Mouse (Mus musculus): ENCODE results near the gene Plxnd1.
A peak's percentile ranks its signal among the peaks of the same experiment; 100 is the strongest.

Gene Plxnd1

DNA sequence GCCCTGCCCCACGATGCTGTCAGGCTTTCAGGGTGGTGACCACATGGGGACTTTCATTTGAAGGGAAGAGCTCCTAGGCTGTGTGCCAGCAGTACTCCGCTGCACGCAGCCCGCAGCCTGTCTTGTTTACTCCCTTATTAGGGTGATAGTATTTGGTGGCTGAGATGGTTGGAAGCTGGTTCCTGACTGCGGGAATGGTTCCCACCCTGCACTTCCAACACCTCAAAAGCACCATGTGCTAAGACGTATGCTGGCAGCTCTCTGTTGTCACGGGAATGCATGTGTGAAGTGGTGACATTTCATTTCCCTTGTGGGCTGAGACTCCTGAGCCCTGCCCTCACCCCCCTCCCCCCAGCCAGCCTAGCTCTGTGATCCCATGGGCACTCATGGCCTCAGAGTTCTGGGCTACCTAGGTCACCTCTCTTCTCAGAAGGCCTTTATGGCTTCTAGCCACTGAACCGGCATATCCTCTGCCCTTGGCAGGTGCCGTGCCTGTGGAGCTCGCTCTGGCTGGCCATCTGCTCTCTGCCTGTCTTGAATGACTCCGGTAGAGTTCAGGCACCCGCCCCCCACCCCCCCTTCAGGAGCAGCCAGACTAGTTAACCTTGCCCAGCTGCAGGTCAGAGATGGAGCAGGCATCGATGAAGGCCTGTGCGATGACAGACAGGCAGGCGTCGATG is 37.7 kb downstream of the Plxnd1 start:
- DNase-seq (ENCODE audit: low read depth), result no peak

DNA sequence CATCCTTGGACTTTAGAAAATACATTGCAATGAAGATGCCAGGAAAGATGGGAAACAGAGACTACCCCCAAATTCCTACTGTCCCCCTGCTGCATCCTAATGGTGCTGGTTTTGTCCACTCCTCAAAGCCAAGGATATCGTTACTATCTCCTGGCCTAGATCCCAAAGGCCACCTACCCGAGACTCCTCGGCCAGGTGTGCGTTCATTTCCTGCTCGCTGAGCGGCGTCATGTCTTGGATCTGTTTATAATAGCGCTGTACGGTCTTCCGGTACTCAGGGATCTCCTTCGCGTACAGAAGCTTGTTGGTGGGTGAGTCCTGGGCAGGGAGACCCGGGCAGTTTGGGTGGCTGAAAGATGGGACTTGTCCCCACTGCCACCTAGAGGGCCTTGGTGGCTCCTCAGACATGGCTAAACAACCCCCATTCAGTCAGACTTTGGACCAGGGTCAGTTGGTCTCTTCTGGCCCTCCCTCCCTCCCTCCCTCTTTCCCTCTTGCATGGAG is 38.3 kb downstream of the Plxnd1 start:
- DNase-seq (ENCODE audit: low read depth), result no peak

DNA sequence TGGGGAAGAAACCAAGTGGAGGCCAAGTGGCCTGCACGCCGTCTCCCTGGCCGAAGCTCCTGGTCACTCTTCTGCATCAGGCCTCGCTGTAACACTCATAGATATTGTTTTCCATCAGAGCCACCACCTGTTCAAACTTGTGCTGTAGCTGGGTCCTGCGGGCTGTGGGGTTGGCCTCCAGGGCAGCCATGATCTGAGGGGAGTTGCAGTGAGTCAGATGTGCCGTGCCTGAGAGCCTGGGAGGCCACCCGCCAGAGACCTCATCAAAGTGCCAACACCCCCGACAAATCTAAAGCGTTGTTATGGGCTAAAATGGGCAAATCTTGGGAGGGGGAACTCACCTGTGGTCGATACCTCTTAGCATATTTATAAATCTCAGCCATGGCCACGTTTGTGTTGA is 39.1 kb downstream of the Plxnd1 start:
- DNase-seq (ENCODE audit: low read depth), result no peak

DNA sequence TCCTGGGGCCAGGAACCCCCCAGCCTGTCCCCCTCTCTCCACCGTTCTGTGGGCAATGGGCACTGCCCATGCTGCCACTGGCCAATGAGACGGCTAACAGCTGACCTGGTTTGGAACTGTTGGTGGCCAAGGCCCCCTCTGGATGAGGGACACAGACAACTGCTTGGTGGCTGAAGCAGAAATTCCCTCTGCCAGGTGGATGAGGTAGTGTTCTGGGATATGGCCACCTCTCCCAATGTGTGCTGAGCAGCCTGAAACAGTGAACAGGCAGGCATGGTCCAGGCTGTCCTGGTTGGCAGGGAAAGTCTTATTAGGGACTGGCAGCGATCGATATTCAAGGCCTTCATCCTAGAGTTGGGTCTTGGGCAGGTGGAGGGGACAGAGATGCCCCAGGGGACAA is 39.6 kb downstream of the Plxnd1 start:
- DNase-seq (ENCODE audit: low read depth), result no peak

DNA sequence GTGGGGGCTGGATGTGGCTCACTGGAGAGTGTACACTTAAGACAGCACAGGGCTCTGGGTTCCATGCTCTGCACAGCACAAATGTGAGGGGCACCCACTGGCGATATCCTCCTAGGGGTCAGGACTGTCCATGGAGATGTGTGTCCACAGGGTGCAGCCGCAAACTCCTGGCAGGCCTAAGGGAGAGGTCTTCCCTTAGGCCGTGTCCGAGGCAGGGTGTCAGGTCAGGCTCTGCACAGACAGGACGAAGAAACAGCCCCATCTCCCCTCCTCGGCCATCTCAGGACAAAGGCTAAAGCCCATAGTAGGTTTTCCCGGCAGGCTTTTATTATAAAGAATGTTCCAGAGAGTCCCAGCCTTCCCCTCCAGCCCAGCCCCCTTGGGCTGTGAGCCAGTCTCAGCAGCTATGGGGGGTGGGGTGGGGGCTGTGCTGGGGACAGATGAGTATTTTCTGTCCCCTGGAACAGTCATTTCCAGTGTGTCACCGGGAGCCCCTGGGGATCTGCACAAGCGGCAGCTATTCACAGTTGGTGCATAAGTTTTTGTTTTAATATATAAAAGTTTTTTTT is 40.2 kb downstream of the Plxnd1 start:
- no peak for DNase-seq (ENCODE audit: low read depth)

DNA sequence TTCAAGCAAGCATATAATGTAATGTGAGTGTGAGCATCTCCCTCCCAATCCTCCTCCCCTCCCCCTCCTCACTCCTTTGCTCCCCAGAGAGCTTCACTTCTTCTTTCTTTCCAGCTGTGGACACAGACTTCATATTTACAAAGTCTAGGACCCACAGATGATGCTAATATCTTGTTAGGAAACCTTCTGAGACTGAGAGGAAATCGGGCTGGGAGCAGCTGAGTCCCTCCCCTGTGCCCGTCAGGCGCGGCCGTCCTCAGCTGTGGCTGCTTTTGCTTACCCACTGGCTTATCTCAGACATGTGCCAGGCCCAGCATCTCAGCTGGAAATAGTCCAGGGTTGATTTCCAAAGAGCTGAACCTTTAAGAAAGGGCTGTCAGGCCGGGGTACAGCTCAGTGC is 48.4 kb downstream of the Plxnd1 start:
- no peak for DNase-seq (ENCODE audit: low read depth)

DNA sequence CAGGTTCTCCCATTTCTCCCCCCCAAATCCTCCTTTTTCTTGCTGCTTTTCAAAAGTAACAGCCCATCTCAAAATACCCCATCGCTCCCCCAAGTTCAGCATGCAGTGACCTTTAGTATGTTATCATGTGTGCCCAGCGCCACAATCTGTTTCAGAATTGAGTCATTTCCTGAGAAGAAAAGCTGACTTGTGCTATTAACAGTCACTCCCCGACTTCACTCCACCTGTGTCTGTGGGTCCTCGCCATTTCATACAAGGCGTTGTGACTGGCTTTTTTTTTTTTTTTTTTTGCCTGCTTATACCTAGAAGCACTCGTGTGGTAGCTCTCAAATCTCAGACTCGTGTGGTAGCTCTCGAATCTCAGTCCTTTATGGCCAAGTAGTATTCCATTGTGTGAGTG is 49.2 kb downstream of the Plxnd1 start:
- DNase-seq (ENCODE audit: low read depth), result no peak

DNA sequence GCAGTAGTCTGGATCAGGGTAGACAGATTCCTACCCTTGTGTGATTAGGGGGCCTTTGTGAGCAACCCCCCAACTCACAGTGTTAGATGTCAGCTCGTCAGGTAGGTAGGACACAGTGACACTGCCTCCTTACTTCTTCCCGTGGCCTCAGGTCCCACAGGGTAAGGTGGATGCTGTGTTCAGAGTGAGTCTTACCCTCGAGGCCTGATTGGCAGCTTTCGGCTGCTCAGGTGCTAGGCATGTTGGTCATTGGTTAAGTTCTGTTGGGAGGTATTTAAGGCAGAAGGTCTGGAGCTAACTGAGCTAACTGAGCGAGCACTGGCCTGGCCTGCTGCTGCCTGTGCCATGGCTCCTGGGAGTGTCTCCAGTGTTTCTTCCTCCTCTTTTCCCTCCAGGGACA is 50.2 kb downstream of the Plxnd1 start, which contains the start of gene H1foo:
Gene H1foo (plus strand): TSS at position 301 of the 400 bp plus-strand sequence.
- DNase-seq (ENCODE audit: low read depth), result no peak

DNA sequence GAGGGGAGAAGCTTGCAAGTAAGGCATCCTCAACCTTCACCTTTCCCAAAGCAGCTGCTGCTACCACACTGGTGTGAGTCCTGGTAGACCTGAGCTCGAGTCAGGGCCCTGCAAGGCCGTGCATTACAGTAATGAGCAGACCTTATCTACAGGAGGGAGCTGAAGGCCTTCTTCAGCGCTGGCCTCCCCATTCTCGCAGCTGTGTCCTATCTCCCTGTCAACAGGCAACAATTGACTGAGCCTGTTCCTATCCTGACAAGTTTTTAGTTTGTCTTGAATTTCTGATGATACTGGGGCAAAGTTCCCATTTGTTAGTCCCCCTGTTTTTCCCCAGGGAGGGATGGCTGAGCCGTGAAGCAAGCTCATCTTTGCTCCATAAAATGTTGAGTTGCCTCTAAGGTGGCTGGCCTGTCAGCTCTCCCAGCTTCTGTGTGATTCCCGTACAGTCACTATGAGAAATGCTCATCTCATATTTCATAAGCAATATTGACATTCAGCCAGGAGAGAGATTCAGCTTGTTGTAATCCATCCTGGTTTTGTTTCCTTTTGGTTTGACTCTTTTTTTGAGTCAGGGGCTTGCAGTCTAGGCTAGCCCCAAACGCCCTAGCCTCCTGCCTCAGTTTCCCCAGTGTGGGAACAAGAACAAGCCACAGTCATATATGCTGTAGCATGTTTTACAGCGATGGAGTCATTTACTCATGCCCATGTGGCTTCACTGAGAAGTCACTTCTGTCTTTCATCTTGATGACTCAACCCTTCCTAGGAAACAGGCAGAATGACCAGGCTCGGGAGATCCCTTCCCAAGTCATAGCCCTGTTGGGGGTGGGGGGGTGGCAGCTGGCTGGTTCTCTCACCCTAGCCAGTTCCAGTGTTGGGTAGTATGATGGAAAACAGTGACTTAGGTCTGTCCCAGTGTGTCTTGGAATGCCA is 51.0 kb downstream of the Plxnd1 start:
- DNase-seq (ENCODE audit: low read depth), result peak; percentile 17

DNA sequence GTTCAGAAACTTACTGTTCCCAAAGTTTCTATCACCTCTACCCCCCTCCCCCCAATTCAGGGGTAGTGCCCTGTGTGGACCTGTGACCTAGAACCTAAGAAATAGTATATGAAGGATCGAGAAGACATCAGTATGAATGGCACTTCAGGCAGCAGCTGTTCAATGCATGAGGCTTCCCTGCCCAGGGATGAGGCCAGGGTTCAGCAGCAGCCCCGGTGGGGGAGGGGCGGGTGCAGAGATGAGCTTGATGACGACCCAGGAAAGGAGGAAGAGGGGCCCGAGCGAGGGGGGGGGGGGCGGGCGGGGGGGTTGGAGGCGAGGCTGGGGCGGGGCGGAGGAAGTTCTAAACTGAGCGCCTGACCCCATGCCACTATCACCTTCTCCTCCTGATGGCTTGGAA is 53.7 kb downstream of the Plxnd1 start:
- DNase-seq (ENCODE audit: low read depth), result no peak

DNA sequence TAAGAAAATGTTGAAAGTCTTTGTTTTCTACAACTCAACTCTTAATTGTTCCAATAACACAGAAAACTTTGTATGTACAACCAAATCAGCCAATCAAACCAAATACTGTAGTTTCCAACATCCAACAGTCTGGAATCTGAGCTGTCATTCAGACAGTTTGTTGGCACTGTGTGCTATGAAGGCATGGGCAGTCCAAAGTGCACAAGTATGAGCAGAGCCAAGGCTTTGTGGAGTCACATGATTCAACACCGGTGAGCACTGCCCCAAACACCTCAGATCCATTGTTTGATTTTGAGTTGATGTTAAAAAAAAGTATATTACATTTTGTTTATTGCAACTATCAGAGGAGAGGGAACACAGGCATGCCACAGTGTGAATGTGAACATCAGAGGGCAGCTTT is 54.2 kb downstream of the Plxnd1 start:
- DNase-seq (ENCODE audit: low read depth), result no peak

DNA sequence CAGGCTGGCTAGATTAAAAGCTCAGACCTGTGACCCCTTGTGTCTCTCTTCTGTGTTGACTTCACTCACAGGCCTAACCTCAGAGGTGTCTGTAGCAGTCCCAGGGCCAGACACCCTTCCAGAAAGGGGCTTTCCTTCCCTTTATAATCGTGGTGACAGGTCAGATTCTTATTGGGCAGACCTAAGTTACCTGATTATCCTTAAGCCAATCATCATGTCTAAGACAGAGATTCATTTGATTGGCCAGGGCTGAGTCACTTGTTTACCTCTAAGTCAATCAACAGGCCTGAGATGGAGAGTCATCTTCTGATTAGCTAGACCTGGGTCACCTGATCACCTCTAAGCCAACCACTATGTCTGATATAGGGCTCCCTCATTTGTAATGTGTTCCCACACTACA is 56.0 kb downstream of the Plxnd1 start:
- no peak for DNase-seq (ENCODE audit: low read depth)

DNA sequence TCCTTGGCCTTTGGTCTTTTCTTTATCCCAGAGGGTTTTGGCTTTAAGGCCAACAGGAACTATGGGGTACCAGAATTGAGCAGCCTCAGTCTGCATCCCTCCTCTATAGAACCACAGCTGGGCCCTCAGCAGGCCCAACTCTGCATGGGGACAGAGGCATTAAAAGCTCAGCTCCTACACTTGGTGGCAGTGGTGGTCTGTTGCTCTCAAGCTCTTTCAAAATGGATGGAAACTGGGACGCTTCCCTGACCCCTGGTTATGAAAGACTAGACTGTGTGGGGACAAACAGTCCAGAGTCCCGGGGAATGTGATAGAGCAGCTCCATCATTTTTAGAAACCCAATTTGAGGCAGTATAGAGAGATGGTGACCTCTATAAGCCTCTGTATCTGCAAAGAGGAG is 56.8 kb downstream of the Plxnd1 start:
- DNase-seq (ENCODE audit: low read depth), result no peak

DNA sequence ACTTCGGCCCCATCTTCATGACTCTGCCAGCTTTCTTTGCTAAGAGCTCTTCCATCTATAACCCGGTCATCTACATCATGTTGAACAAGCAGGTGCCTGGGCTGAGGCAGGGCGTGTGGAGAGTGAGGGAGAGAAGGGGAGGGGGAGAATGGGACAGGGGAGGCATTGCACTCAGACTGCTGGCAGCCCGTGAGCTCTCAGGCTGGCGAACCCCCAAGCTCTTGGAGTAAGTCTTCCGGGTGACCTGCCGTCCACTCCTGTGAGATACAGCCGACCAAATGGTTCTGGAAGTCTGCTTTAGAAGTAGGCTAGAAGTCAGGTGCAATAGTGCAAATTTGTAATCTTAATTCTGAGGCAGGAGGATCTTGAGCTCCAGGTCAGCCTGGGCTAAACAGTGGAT is 59.3 kb downstream of the Plxnd1 start:
- DNase-seq (ENCODE audit: low read depth), result no peak

DNA sequence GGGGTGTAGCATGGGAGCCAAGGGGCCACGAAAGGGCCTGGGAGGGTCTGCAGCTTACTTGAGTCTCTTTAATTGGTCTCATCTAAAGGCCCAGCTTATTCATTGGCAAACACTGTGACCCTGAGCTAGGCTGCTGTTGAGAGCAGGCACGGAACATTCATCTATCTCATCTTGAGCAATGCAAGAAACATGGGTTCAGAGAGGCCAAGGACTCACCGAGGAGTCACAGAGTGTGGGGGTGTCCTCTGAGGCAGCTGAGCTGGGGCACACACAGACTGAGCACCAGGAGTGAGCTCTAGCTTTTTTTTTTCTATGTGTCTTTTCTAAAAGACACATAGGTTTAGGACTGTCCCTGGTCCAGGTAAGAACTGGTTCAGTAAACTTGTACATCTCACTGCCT is 62.4 kb downstream of the Plxnd1 start:
- no peak for DNase-seq (ENCODE audit: low read depth)

DNA sequence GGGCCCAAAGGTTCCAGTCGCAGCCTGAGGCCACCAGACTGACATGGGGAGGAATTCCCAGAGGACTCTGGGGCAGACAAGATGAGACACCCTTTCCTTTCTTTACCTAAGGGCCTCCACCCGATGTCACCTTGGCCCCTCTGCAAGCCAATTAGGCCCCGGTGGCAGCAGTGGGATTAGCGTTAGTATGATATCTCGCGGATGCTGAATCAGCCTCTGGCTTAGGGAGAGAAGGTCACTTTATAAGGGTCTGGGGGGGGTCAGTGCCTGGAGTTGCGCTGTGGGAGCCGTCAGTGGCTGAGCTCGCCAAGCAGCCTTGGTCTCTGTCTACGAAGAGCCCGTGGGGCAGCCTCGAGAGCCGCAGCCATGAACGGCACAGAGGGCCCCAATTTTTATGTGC is 63.2 kb downstream of the Plxnd1 start, which contains the start of gene Rho:
Gene Rho (plus strand): TSS at position 110 of the 400 bp plus-strand sequence.
- DNase-seq (ENCODE audit: low read depth), result no peak

DNA sequence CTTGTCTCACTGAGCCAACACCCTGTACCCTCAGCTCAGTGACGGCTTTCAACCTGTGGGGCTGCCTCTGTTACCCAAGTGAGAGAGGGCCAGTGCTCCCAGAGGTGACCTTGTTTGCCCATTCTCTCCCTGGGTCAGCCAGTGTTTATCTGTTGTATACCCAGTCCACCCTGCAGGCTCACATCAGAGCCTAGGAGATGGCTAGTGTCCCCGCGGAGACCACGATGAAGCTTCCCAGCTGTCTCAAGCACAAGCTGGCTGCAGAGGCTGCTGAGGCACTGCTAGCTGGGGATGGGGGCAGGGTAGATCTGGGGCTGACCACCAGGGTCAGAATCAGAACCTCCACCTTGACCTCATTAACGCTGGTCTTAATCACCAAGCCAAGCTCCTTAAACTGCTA is 64.8 kb downstream of the Plxnd1 start:
- DNase-seq (ENCODE audit: low read depth), result no peak

DNA sequence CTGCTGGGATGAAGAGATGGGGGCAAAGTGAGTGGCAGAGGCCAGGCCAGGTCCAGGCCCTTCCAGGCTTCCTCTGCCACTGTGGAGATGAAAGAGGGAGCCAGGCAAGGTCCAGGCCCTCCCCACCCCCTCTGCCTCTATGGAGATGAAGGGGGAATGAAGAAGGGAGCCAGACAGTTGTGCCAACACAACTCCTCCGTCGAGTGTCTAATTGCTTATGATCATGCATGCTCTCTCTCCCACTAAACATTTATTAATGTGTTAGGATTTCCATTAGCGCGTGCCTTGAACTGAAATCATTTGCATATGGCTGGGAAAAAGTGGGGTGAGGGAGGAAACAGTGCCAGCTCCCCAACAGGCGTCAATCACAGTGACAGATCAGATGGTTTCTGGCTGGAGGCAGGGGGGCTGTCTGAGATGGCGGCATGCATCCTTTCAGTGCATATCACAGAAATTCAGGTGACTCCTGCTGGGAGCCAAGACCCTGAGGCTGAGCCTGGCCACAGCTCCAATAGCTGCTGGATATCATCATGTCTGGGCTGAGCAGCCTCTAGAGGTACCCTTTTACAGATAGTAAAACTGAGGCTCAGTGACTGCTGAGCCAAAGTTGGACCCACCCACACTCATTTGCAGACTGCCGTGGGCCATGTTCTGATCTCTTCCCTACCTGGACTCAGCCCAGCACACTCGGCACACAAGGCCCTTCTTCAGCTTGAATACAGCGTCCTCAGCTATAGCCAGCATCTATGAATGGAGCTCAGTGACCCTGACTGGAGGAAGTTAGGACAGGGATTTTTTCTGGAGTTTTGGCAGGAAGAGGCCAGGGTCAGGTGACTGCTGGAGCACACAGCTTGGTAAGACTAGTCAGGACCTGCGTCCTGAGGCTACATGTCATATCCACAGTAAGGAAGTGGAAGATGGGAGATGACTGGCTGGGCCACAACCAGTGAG is 67.2 kb downstream of the Plxnd1 start:
- no peak for DNase-seq (ENCODE audit: low read depth)

DNA sequence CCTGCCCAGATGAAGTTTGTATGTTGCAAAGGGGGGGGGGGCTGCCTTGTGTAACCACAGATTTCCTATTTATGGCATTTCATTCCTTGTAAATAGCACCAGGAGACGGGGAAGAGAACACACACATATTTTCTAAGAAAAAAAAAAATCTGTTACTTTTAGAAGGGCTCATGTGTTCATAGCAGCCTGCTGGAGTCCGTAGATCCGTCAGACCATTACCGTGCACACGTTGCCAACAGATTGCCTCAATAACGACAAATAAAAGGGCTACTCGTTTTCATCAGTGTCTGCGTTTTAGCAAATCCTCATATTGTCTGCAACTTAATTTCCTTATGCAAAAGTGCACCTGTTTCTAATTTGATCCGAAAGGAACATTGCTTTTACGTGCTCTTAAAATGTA is 68.4 kb downstream of the Plxnd1 start:
- DNase-seq (ENCODE audit: low read depth), result no peak

DNA sequence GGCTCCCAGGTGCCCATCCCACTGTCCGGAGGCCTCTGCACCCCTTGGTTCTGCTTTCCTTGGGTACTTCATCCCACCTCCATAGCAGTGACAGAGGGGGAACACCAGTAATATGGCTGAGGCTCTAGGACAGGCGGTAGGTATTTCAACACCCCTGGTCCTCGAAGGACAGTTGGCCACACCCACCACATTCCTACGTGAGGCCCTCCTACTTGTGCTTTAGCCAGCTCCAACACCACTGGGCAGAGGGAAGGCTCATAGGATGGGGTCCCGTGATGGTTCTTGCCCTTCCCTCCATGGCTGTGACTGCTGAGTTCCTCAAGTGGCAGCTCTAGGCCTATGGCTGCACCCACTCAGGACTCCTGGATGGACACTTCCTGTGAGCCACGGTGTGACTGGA is 70.0 kb downstream of the Plxnd1 start:
- no peak for DNase-seq (ENCODE audit: low read depth)

DNA sequence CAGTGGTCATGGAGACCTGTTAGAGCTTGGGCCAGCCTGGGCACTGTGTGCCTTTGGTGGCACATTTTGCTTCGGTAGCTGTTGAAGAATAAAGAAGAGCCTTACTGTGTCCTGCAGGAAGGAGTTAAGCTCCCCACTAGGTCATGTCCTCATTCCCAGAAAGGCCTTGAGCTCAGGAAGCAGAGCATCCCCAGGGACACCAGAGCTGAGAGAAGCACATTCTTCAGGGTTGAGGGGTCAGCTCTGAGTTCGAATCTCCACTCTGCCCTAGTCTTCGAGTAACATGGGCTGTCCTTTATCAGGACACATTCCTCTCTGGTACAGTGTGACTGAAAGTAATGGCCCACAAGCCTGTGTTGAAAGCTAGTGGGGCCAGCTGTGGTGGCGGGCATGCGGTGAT is 74.9 kb downstream of the Plxnd1 start:
- DNase-seq (ENCODE audit: low read depth), result no peak

DNA sequence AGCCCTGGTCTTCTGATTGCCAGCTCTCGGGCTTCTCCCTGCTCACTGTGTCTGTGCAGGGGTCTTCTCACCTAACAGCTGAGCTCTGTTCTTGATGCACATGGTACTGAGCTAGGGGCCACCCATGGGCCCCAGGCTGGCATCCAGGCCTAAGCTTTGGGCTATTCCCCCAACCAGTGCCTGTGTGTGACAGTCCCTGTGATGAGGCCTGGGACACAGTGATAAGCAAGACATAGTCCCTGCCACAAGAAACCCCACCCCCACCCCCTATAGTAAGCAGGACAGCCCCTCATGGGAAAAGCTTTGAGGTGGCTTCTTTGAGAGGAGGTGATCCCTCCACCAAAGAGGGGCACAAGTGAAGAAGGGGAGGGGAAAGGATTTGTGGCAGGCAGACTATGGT is 76.2 kb downstream of the Plxnd1 start:
- DNase-seq (ENCODE audit: low read depth), result no peak
